Mouse (Mus musculus) forebrain, embryonic 12.5 days (tissue): ENCODE data around the gene Csta1. TPM values are rescaled to one million over a fixed set of nuclear protein-coding genes. Genes with fewer than 3 reads are reported as not detected.

Experiments used
- polyA plus RNA-seq: library from polyadenylated mRNA; unstranded; fragments of >200 nt; fragmentation: Nextera tagmentation; extraction: Ambion mirVana; gene quantifications from 2 replicates; pipeline ENCODE4 v1.2.1, GENCODE M21; 2016

Gene Csta1
- polyA plus RNA-seq, 1 experiment from 2014 or later = not detected

Other genes with a start within 250 kb of the Csta1 start
- gene Parp9, start 192.8 kb downstream of the Csta1 start, polyA plus RNA-seq = 2.6 and 3.7 TPM in 2 replicates
- gene Dtx3l, start 192.1 kb downstream of the Csta1 start, polyA plus RNA-seq = 4.8 and 4.9 TPM in 2 replicates
- 90.1 and 96.3 TPM in 2 replicates for gene Kpna1, start 152.5 kb downstream of the Csta1 start, polyA plus RNA-seq
- gene Wdr5b, start 90.1 kb downstream of the Csta1 start, polyA plus RNA-seq = 12.1 TPM in 2 replicates
- gene Fam162a, start 59.6 kb downstream of the Csta1 start, polyA plus RNA-seq = 219 and 249 TPM in 2 replicates
- 76.5 and 76.8 TPM in 2 replicates for gene Ccdc58, start 59.6 kb downstream of the Csta1 start, polyA plus RNA-seq
- not detected in 2 replicates for gene Stfa2l1, start 25.6 kb upstream of the Csta1 start, polyA plus RNA-seq
- 1.5 TPM in 1 of 2 replicates, not detected in the other for gene Gm5483, start 53.0 kb upstream of the Csta1 start, polyA plus RNA-seq
- not detected in 2 replicates for gene Gm5416, start 79.2 kb upstream of the Csta1 start, polyA plus RNA-seq
- not detected in 2 replicates for gene 2010005H15Rik, start 90.2 kb upstream of the Csta1 start, polyA plus RNA-seq
- 1.3 and 2.0 TPM in 2 replicates for gene Stfa1, start 145.7 kb upstream of the Csta1 start, polyA plus RNA-seq
- not detected in 2 replicates for gene BC117090, start 203.1 kb upstream of the Csta1 start, polyA plus RNA-seq
- 1.5 and 2.3 TPM in 2 replicates for gene BC100530, start 236.5 kb upstream of the Csta1 start, polyA plus RNA-seq